Mouse (Mus musculus) thymus, adult 2 months (tissue): ENCODE measurements around the gene Med23.

ENCODE experiments used
- CTCF ChIP-seq: fragments of 200-500 bp; IDR thresholded peaks from 2 replicates; pipeline ENCODE4 v1.5.1; 2012; ENCODE audit warnings: mild to moderate bottlenecking, control low read depth, low read length, moderate library complexity, borderline replicate concordance; ENCODE audit not compliant: control insufficient read depth, poor library complexity, insufficient read depth; ENCODE audit errors: extremely low read depth
- POLR2A ChIP-seq: fragments of 200-500 bp; IDR thresholded peaks from 2 replicates; pipeline ENCODE4 v1.6.1; 2012; ENCODE audit warnings: mild to moderate bottlenecking, low read length, control low read depth, moderate library complexity; ENCODE audit not compliant: control insufficient read depth, poor library complexity, insufficient read depth; ENCODE audit errors: extremely low read depth

GRCm38 (mm10) chr10:24822842-24823241, 46.9 kb upstream of the Med23 start:
- TF ChIP-seq CTCF (no peak), POLR2A (no peak)
